Mouse (Mus musculus) heart, postnatal 14 days (tissue): ENCODE data around the gene Max. TPM values are rescaled to one million over a fixed set of nuclear protein-coding genes. Genes with fewer than 3 reads are reported as not detected.

Experiments used
- DNase-seq, 2 experiments: peaks; one replicate each; pipeline ENCODE4 v3.0.0; 2021 to 2022
- intact Hi-C: fragments of 180-260 bp; cut with DNase I; formaldehyde crosslinking; loops from one replicate; pipeline ENCODE4 v1.15.1; 2025
- total RNA-seq, 2 experiments: library from RNA; stranded (reverse); gene quantifications; 2 replicates each; pipeline ENCODE4 v1.2.3; 2021

Max gene
- total RNA-seq, 2 experiments from 2014 or later: 62.6 to 71.9 TPM

- intact Hi-C loops: loop anchor here (2.0 kb wide), 1 partner anchor 42 kb away; no protein-coding TSS in a partner anchor
- DNase-seq: peak; percentile 49 to 51
Measured at GRCm38 (mm10) chr12:76926338-76926945, 35.6 kb downstream of the Max start.

GRCm38 (mm10) chr12:76924904-76925604 is 36.9 kb downstream of the Max start:
- no peak for DNase-seq
- intact Hi-C loops: no loop called here

- DNase-seq: no peak
- intact Hi-C loops: no loop called here
Measured at GRCm38 (mm10) chr12:76923118-76923517, 38.9 kb downstream of the Max start.

- intact Hi-C loops: no loop called here
- no peak for DNase-seq
Measured at GRCm38 (mm10) chr12:76920990-76921389, 41.0 kb downstream of the Max start.

- intact Hi-C loops: no loop called here
- no peak for DNase-seq
Measured at GRCm38 (mm10) chr12:76920398-76920797, 41.6 kb downstream of the Max start.

- no peak for DNase-seq
- intact Hi-C loops: no loop called here
Measured at GRCm38 (mm10) chr12:76918855-76919254, 43.1 kb downstream of the Max start.

GRCm38 (mm10) chr12:76918113-76918512 is 43.9 kb downstream of the Max start:
- DNase-seq: no peak
- intact Hi-C loops: no loop called here

- intact Hi-C loops: no loop called here
- no peak for DNase-seq
Measured at GRCm38 (mm10) chr12:76916163-76916562, 45.8 kb downstream of the Max start.

- peak; percentile 39 to 41 for DNase-seq
- intact Hi-C loops: no loop called here
Measured at GRCm38 (mm10) chr12:76912193-76912592, 49.8 kb downstream of the Max start.

GRCm38 (mm10) chr12:76911171-76911726 is 50.8 kb downstream of the Max start:
- intact Hi-C loops: no loop called here
- DNase-seq: no peak

GRCm38 (mm10) chr12:76910258-76910940 is 51.6 kb downstream of the Max start:
- intact Hi-C loops: no loop called here

GRCm38 (mm10) chr12:76909218-76909617 is 52.8 kb downstream of the Max start:
- no peak for DNase-seq
- intact Hi-C loops: no loop called here

More at GRCm38 (mm10) chr12:76910258-76910940, 51.6 kb downstream of the Max start:
- DNase-seq: no peak

GRCm38 (mm10) chr12:76906278-76906677 is 55.7 kb downstream of the Max start:
- no peak for DNase-seq
- intact Hi-C loops: no loop called here

- intact Hi-C loops: no loop called here
- DNase-seq: no peak
Measured at GRCm38 (mm10) chr12:76901508-76902294, 60.3 kb downstream of the Max start.

GRCm38 (mm10) chr12:76899261-76899975 is 62.6 kb downstream of the Max start:
- intact Hi-C loops: no loop called here
- DNase-seq: no peak

GRCm38 (mm10) chr12:76898141-76898540 is 63.9 kb downstream of the Max start:
- intact Hi-C loops: no loop called here
- no peak for DNase-seq

- intact Hi-C loops: no loop called here
- no peak for DNase-seq
Measured at GRCm38 (mm10) chr12:76897006-76897405, 65.0 kb downstream of the Max start.

GRCm38 (mm10) chr12:76896566-76896965 is 65.4 kb downstream of the Max start:
- no peak for DNase-seq
- intact Hi-C loops: no loop called here

- no peak for DNase-seq
- intact Hi-C loops: no loop called here
Measured at GRCm38 (mm10) chr12:76895777-76896176, 66.2 kb downstream of the Max start.
